Mouse (Mus musculus): ENCODE measurements at regions not wholly inside any gene's neighbourhood (a gene's known extent, or its start where the extent isn't known, plus 50 kb on each side); places are given as distances from the start of the nearest gene placed in this dataset.

DNA sequence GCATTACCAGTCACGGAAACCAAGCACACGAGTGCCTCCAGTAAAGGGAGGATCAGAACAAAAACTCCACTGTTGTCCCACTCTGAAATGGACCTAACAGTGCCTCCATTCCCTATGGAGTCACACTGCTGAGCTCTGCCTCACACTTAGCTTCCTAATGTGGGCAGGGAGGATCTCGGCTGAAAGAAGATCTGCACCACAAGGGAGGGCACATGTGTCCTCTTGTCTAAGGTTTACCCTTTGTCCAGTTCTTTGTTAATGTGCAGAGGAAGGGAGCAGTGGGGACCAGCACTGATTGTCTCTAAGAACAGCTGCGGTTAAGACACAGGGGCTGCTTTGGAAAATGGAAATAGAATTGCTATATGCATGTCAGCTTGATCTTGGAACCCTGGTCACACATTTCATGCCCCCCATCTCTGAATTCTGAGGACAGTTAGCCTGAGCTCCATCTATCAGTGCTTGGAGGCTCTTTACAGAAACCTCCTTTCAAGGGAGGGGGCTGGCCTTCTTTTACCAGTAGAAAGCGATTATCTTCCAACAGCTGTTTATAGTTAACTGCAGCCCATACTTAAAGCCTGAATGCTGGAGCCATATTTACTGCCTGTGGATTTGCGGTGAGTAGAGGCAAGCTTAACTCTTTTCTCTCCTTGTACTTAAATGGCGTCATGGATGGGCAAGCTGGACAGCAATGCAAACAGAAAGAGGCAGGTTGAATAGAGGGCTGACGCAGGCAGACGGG, 485.5 kb upstream of the Cdh11 start:
- TF ChIP-seq CTCF (IDR thresholded peaks at IDR 0.05; ENCODE audit: borderline replicate concordance, control insufficient read depth, extremely low read depth, insufficient read depth, low read length, poor library complexity): no peak
- no peak for TF ChIP-seq POLR2A (IDR thresholded peaks at IDR 0.05; ENCODE audit: control insufficient read depth, extremely low read depth, insufficient read depth, low read length, poor library complexity)

All from thymus, adult 2 months (tissue).